Mouse (Mus musculus) myocyte (in vitro differentiated cells): ENCODE data around the gene Ubxn11. TPM values are rescaled to one million over a fixed set of nuclear protein-coding genes. Genes with fewer than 3 reads are reported as not detected.

ENCODE experiments used
- polyA plus RNA-seq: library from polyadenylated mRNA; unstranded; fragments of >200 nt; fragmentation: generic; extraction: Trizol; gene quantifications from one replicate; pipeline ENCODE4 v1.2.1, GENCODE M21; 2012; ENCODE audit warnings: missing spikeins

Gene Ubxn11
- polyA plus RNA-seq, 1 experiment: 1.5 TPM

Other genes starting within 250 kb of the Ubxn11 start
- 1.7 TPM for gene Rps6ka1, start 214.8 kb upstream of the Ubxn11 start, polyA plus RNA-seq
- gene Hmgn2, start 133.9 kb upstream of the Ubxn11 start, polyA plus RNA-seq: 108 TPM
- 30.5 TPM for gene Dhdds, start 101.7 kb upstream of the Ubxn11 start, polyA plus RNA-seq
- gene Lin28a, start 83.7 kb upstream of the Ubxn11 start, polyA plus RNA-seq: 0.16 TPM
- gene Zfp683, start 48.7 kb upstream of the Ubxn11 start, polyA plus RNA-seq: not detected
- gene Crybg2, start 41.8 kb upstream of the Ubxn11 start, polyA plus RNA-seq: 0.58 TPM
- not detected for gene Cd52, start 7.5 kb upstream of the Ubxn11 start, polyA plus RNA-seq
- 262 TPM for gene Sh3bgrl3, start 26.2 kb downstream of the Ubxn11 start, polyA plus RNA-seq
- gene Cep85, start 84.5 kb downstream of the Ubxn11 start, polyA plus RNA-seq: 21.4 TPM
- not detected for gene Gm7534, start 100.4 kb downstream of the Ubxn11 start, polyA plus RNA-seq
- gene Catsper4, start 124.8 kb downstream of the Ubxn11 start, polyA plus RNA-seq: not detected
- gene Cnksr1, start 135.8 kb downstream of the Ubxn11 start, polyA plus RNA-seq: 0.29 TPM
- gene E130218I03Rik, start 141.1 kb downstream of the Ubxn11 start, polyA plus RNA-seq: 0.43 TPM
- 15.7 TPM for gene Zfp593, start 143.0 kb downstream of the Ubxn11 start, polyA plus RNA-seq
- not detected for gene Gm30191, start 144.4 kb downstream of the Ubxn11 start, polyA plus RNA-seq
- gene Grrp1, start 151.5 kb downstream of the Ubxn11 start, polyA plus RNA-seq: 0.17 TPM
- gene Pdik1l, start 185.3 kb downstream of the Ubxn11 start, polyA plus RNA-seq: 1.6 TPM
- 29.1 TPM for gene Trim63, start 212.6 kb downstream of the Ubxn11 start, polyA plus RNA-seq
- 0.35 TPM for gene Slc30a2, start 240.6 kb downstream of the Ubxn11 start, polyA plus RNA-seq